Mouse (Mus musculus) limb, embryonic 14.5 days (tissue): ENCODE measurements around the gene Prdm16. TPM values are rescaled to one million over a fixed set of nuclear protein-coding genes. Genes with fewer than 3 reads are reported as not detected.

Source experiments
- ATAC-seq: fragments of 200-750 bp; cut with Nextera tagmentation; 2 replicates; pipeline ENCODE4 v1.8.0; 2017; ENCODE audit warnings: low read depth, moderate number of reproducible peaks, moderate TSS enrichment; ENCODE audit not compliant: low FRiP score
- DNase-seq: peaks from one replicate; pipeline ENCODE4 v3.0.0-alpha.2; 2015; ENCODE audit warnings: low spot score
- H3K27ac ChIP-seq: fragments of 300-500 bp; sonication (generic); replicated peaks from 2 replicates; pipeline ENCODE4 v1.5.1; 2014; ENCODE audit warnings: low read depth, mild to moderate bottlenecking, low read length, moderate library complexity, mixed read lengths
- H3K27me3 ChIP-seq: fragments of 300-500 bp; sonication (generic); 2 replicates; pipeline ENCODE4 v1.6.1; 2014; ENCODE audit warnings: low read length, mixed read lengths; ENCODE audit not compliant: control insufficient read depth, insufficient read depth
- H3K36me3 ChIP-seq: fragments of 300-500 bp; sonication (generic); 2 replicates; pipeline ENCODE4 v1.6.1; 2014; ENCODE audit warnings: mild to moderate bottlenecking, low read length, moderate library complexity, mixed read lengths; ENCODE audit not compliant: control insufficient read depth, insufficient read depth
- H3K4me1 ChIP-seq: fragments of 300-500 bp; sonication (generic); 2 replicates; pipeline ENCODE4 v1.6.1; 2014; ENCODE audit warnings: antibody characterized with exemption, low read length, mixed read lengths; ENCODE audit not compliant: control insufficient read depth, insufficient read depth
- H3K4me2 ChIP-seq: fragments of 300-500 bp; sonication (generic); replicated peaks from 2 replicates; pipeline ENCODE4 v1.6.1; 2014; ENCODE audit warnings: low read depth, mild to moderate bottlenecking, low read length, moderate library complexity; ENCODE audit not compliant: severe bottlenecking
- H3K4me3 ChIP-seq: fragments of 300-500 bp; sonication (generic); replicated peaks from 2 replicates; pipeline ENCODE4 v1.5.1; 2014; ENCODE audit warnings: low read length
- H3K9ac ChIP-seq: fragments of 300-500 bp; sonication (generic); 2 replicates; pipeline ENCODE4 v1.6.1; 2014; ENCODE audit warnings: mild to moderate bottlenecking, low read depth, low read length, moderate library complexity; ENCODE audit not compliant: severe bottlenecking
- H3K9me3 ChIP-seq: fragments of 300-500 bp; sonication (generic); 2 replicates; pipeline ENCODE4 v1.6.1; 2016; ENCODE audit warnings: low read length; ENCODE audit not compliant: control insufficient read depth
- POLR2A ChIP-seq: fragments of 200-500 bp; IDR thresholded peaks from 2 replicates; pipeline ENCODE4 v1.8.0; 2012; ENCODE audit warnings: inconsistent platforms, mild to moderate bottlenecking, moderate library complexity, borderline replicate concordance; ENCODE audit not compliant: insufficient read depth, insufficient read length; ENCODE audit errors: extremely low read depth
- WGBS: fragments of 180-500 bp; shearing (Covaris S2); extraction: QIAGEN DNeasy Blood & Tissue Kit; methylation state at CpG from one replicate; pipeline ENCODE4 v1.1.7; 2014; 5-methylcytosine and 5-hydroxymethylcytosine counted together
- polyA plus RNA-seq, 2 experiments: library from polyadenylated mRNA; depleted of rRNA in 1 of 2; stranded (reverse) in 1 of 2; unstranded in 1 of 2; fragments of >200 nt; fragmentation: Nextera tagmentation in 1 of 2; extraction: Ambion mirVana in 1 of 2; gene quantifications; 2 replicates each; pipeline versions ENCODE4 v1.2.1 to v1.2.3; 2012 to 2014

Prdm16 gene
- polyA plus RNA-seq, 2 experiments: 11.7 to 25.6 TPM

DNA sequence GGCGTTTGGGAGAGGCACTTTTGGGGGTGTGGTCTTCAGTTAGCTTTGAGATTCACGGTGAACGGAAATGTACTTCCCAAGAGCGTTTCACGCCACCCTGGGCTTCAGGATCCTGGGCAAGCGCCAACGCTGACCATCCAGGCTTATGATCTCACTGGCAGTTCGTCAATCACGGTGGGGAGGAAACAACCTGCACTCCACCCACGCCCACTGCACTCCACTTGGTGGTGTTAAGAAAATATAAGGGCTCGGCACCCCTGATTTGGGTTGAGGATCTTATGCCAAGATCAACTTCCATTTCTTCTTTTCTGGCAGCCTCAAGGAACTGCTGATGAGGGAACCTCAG lies 323.1 kb downstream of the Prdm16 start:
- Histone ChIP-seq H3K9ac (no peak overlapping the region), H3K4me1 (no peaks in the 10 kb centered on the region), H3K4me3 (no peak overlapping the region), H3K27ac (0 out of 2 replicates have a peak overlapping the region, but pooled peaks have one; percentile 55), H3K9me3 (no peaks in the 10 kb centered on the region), H3K36me3 (peaks cover 5% of the 10 kb centered on the region; the same call in 1 of the 2 replicates), H3K27me3 (no peaks in the 10 kb centered on the region), H3K4me2 (no peak overlapping the region)
- TF ChIP-seq POLR2A: no peak
- WGBS: 70% methylated on average over 11 of the region's 11 CpGs
- DNase-seq: peak; percentile 38
- ATAC-seq: peak; percentile 51; the same call in 1 of the 2 replicates

DNA sequence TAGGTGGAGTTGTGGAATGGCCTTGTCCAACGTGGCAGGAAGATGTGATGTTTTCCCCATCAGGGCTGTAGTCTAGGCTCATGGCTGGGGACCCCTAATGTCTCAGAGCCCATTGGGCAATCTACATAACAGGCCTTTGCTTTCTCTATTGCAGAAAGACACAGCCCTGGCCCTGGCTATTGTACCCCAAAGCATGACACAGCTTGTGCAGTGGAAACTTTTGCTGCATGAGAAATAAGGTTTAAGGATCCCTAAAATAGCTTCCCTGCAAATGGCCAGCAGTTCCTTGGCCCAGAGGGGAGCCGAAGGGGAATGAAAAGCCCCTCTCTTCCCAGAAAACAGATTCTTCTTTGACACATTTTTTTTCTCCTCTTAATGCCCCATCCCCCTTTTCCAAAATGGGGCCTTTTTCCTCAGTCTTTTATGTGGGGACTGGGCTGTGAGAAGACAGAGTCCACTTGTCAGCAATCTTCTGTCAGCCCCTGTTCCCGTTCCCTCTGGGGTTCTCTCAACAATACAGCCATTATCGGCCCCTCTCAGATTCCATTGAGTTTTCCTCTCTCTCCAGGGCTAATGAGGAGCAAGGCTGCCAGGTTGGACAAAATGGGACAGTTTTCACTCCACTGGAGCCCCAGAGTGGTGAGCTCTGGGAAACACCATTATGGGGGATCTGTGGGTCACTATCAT lies 323.6 kb downstream of the Prdm16 start:
- DNase-seq (no peak), ATAC-seq (peak; percentile 53; the same call in 1 of the 2 replicates)
- TF ChIP-seq POLR2A: no peak
- Histone ChIP-seq H3K4me3 (no peak overlapping the region), H3K27ac (peak overlapping the region; percentile 65; the same call in 1 of the 2 replicates), H3K4me1 (no peaks in the 10 kb centered on the region), H3K9ac (no peak overlapping the region), H3K36me3 (0 out of 2 replicates have a peak, but pooled peaks cover 3% of the 10 kb centered on the region), H3K9me3 (no peaks in the 10 kb centered on the region), H3K4me2 (no peak overlapping the region), H3K27me3 (no peaks in the 10 kb centered on the region)
- WGBS: 53% methylated on average over 4 of the region's 4 CpGs

DNA sequence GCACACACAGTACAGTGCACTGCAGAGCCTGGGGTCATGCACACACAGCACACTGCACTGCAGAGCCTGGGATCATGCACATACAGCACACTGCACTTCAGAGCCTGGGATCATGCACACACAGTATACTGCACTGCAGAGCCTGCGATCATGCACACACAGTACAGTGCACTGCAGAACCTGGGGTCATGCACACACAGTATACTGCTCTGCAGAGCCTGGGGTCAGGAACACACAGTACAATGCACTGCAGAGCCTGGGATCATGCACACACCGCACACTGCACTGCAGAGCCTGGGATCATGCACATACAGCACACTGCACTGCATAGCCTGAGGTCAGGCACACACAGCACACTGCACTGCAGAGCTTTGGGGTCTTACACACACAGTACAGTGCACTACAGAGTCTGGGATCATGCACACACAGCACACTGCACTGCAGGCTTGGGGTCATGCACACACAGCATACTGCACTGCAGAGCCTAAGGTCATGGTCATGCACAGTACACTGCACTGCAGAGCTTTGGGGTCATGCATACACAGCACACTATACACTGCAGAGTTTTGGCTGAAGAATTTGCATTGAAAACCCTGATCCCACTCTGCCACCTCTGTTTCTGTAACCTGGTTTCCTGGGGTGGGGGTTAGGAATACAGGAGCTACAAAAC lies 324.4 kb downstream of the Prdm16 start:
- Histone ChIP-seq H3K9ac (no peak overlapping the region), H3K4me2 (no peak overlapping the region), H3K27ac (peak overlapping the region; percentile 65; the same call in 1 of the 2 replicates), H3K4me3 (no peak overlapping the region), H3K9me3 (no peaks in the 10 kb centered on the region), H3K27me3 (no peaks in the 10 kb centered on the region), H3K4me1 (no peaks in the 10 kb centered on the region), H3K36me3 (0 out of 2 replicates have a peak, but pooled peaks cover 3% of the 10 kb centered on the region)
- WGBS: 92% methylated on average over 2 of the region's 2 CpGs
- DNase-seq (no peak), ATAC-seq (no peak)
- TF ChIP-seq POLR2A: no peak

DNA sequence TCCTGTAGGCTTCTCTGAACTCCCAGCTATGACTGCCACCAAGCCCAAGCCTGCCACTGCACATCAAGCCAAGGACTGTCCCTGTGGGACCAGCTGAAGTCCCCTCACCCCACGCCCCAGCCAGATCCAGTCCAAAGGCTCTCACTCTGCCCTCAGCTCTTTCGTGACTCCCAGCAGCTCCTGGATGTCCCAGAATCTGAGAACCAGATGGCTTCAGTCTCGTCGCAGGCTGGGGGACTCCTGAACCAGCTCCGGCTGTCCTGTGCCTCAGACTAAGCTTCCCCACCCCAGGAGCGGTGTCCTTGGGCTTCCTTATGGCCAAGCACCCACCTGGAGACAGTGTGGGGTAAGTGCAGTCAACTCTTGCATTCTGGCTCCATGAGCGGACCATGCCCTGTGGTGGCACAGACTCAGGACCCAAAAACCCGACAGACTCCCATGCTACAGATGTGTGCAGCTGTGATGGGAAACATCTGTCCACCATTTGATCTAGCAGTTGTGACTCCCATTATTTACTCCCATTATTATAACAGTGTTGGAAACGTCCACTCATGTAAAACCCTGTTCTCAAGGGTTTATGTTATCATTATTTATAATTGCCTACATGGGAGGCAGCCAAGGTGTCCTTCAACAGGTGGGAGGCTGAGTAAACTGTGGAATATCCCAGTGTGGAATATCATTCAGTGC lies 326.0 kb downstream of the Prdm16 start:
- ATAC-seq: no peak
- H3K4me3 ChIP-seq: no peak overlapping the region
- no peak overlapping the region for H3K4me2 ChIP-seq
- no peaks in the 10 kb centered on the region for H3K9me3 ChIP-seq
- WGBS: 61% methylated on average over 9 of the region's 9 CpGs
- H3K4me1 ChIP-seq: no peaks in the 10 kb centered on the region
- 0 out of 2 replicates have a peak, but pooled peaks cover 3% of the 10 kb centered on the region for H3K36me3 ChIP-seq
- H3K27me3 ChIP-seq: no peaks in the 10 kb centered on the region
- no peak overlapping the region for H3K9ac ChIP-seq
- no peak overlapping the region for H3K27ac ChIP-seq
- TF ChIP-seq POLR2A: no peak
- no peak for DNase-seq

DNA sequence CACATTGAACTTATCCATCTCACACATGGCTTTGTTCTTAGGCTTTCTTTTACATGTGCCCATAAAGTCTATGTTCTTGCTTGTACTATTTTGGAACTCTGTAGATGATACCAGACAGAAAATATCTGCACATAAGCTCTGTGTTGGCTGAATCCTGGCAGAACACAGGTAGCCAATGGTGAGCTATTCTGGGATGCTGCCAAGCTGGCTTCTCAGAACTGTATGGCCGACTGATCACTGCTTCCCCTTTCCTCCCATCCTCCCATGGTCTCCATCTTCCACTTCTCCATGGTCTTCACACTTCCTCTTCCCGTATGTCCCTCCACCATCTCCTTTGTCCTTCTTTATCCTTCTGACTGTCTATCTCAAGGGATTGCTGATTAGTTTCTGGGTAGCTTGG lies 327.5 kb downstream of the Prdm16 start:
- WGBS: 87% methylated on average over 2 of the region's 2 CpGs
- H3K27ac ChIP-seq: no peak overlapping the region
- no peak overlapping the region for H3K4me2 ChIP-seq
- no peak overlapping the region for H3K9ac ChIP-seq
- H3K9me3 ChIP-seq: no peaks in the 10 kb centered on the region
- H3K4me1 ChIP-seq: no peaks in the 10 kb centered on the region
- no peaks in the 10 kb centered on the region for H3K27me3 ChIP-seq
- no peak for TF ChIP-seq POLR2A
- no peaks in the 10 kb centered on the region for H3K36me3 ChIP-seq
- ATAC-seq: no peak
- H3K4me3 ChIP-seq: no peak overlapping the region
- DNase-seq: no peak
